Mouse (Mus musculus): ENCODE measurements around the gene Krtap4-7.
"Not testable (repeated sequence)": the region's sequence is repeated elsewhere in the genome, so short reads cannot be mapped to it uniquely, and the experiment has no call there.

Gene Krtap4-7

GRCm38 (mm10) chr11:99643635-99644139 is at the start of gene Krtap4-7:
Gene Krtap4-7, minus strand, starts transcription at chr11:99644089.
- DNase-seq (ENCODE audit: low spot score), result not testable (repeated sequence)

GRCm38 (mm10) chr11:99690463-99690862 is 46.6 kb upstream of the Krtap4-7 start, which contains the start of gene Gm14190:
Gene Gm14190, minus strand, starts transcription at chr11:99690740.
- no peak for DNase-seq (ENCODE audit: low spot score)

GRCm38 (mm10) chr11:99685235-99685634 is 41.3 kb upstream of the Krtap4-7 start:
- DNase-seq (ENCODE audit: low spot score), result not testable (repeated sequence)

GRCm38 (mm10) chr11:99683481-99683880 is 39.6 kb upstream of the Krtap4-7 start:
- no peak for DNase-seq (ENCODE audit: low spot score)

GRCm38 (mm10) chr11:99665860-99666259 is 22.0 kb upstream of the Krtap4-7 start, which contains the start of gene Krtap4-6:
Gene Krtap4-6, minus strand, starts transcription at chr11:99665960.
- DNase-seq (ENCODE audit: low spot score), result no peak

- no peak for DNase-seq (ENCODE audit: low spot score)
Measured at GRCm38 (mm10) chr11:99662802-99663201, 18.9 kb upstream of the Krtap4-7 start.

- DNase-seq (ENCODE audit: low spot score), result no peak
Measured at GRCm38 (mm10) chr11:99659256-99659655, 15.4 kb upstream of the Krtap4-7 start.

GRCm38 (mm10) chr11:99658467-99659010 is 14.7 kb upstream of the Krtap4-7 start, which contains the start of gene Gm11563:
Gene Gm11563, minus strand, starts transcription at chr11:99658960.
- not testable (repeated sequence) for DNase-seq (ENCODE audit: low spot score)

GRCm38 (mm10) chr11:99657051-99657450 is 13.2 kb upstream of the Krtap4-7 start:
- DNase-seq (ENCODE audit: low spot score), result no peak

- no peak for DNase-seq (ENCODE audit: low spot score)
Measured at GRCm38 (mm10) chr11:99650136-99650535, 6.2 kb upstream of the Krtap4-7 start, which contains the start of gene Gm11555. Gene Gm11555, minus strand, starts transcription at chr11:99650236.

GRCm38 (mm10) chr11:99646444-99646843 is 2.6 kb upstream of the Krtap4-7 start:
- DNase-seq (ENCODE audit: low spot score), result no peak

GRCm38 (mm10) chr11:99644351-99644750 is 462 bp upstream of the Krtap4-7 start:
- no peak for DNase-seq (ENCODE audit: low spot score)

GRCm38 (mm10) chr11:99640926-99641325 is 3.0 kb downstream of the Krtap4-7 start:
- DNase-seq (ENCODE audit: low spot score), result no peak

- no peak for DNase-seq (ENCODE audit: low spot score)
Measured at GRCm38 (mm10) chr11:99637086-99637485, 6.8 kb downstream of the Krtap4-7 start.

GRCm38 (mm10) chr11:99634653-99635134 is 9.2 kb downstream of the Krtap4-7 start, which contains the start of gene Krtap4-2:
Gene Krtap4-2, minus strand, starts transcription at chr11:99635084.
- DNase-seq (ENCODE audit: low spot score), result no peak

- no peak for DNase-seq (ENCODE audit: low spot score)
Measured at GRCm38 (mm10) chr11:99633293-99633692, 10.6 kb downstream of the Krtap4-7 start.

- DNase-seq (ENCODE audit: low spot score), result no peak
Measured at GRCm38 (mm10) chr11:99630890-99631289, 13.0 kb downstream of the Krtap4-7 start.

GRCm38 (mm10) chr11:99628138-99628537 is 15.8 kb downstream of the Krtap4-7 start, which contains the start of gene Krtap4-1:
Gene Krtap4-1, minus strand, starts transcription at chr11:99628238.
- DNase-seq (ENCODE audit: low spot score), result no peak

GRCm38 (mm10) chr11:99620335-99620734 is 23.6 kb downstream of the Krtap4-7 start, which contains the start of gene Gm11562:
Gene Gm11562, minus strand, starts transcription at chr11:99620435.
- DNase-seq (ENCODE audit: low spot score), result no peak

- DNase-seq (ENCODE audit: low spot score), result no peak
Measured at GRCm38 (mm10) chr11:99614796-99615363, 29.0 kb downstream of the Krtap4-7 start, which contains the start of gene Krtap2-4. Gene Krtap2-4, minus strand, starts transcription at chr11:99614846.

GRCm38 (mm10) chr11:99610089-99610488 is 33.8 kb downstream of the Krtap4-7 start, which contains the start of gene Gm11937:
Gene Gm11937, minus strand, starts transcription at chr11:99610189.
- not testable (repeated sequence) for DNase-seq (ENCODE audit: low spot score)

GRCm38 (mm10) chr11:99609126-99609525 is 34.8 kb downstream of the Krtap4-7 start:
- DNase-seq (ENCODE audit: low spot score), result no peak

GRCm38 (mm10) chr11:99603208-99603607 is 40.7 kb downstream of the Krtap4-7 start, which contains the start of gene Gm11938:
Gene Gm11938, minus strand, starts transcription at chr11:99603308.
- not testable (repeated sequence) for DNase-seq (ENCODE audit: low spot score)
